26 mouse cellular contexts compared by ENCODE assay signal in the genomic region with DNA sequence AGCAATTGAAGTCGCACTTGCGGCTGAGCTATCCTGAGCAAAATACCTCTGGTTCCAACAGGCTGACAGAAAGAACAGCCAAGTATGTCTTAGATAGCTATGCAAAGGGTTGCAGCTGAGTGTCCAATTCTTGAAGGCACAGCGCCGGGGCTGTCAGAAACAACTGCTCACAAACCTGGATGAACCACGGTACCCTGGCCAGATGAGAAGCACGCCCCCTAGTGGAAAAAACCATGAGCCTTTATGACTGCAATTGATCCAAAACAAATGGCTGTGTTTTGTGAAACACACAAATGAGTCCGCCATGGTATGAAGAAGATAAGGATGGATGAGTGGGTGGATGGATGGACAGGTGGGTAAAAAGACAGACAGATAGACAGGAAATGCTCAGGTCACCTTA. TPM values are rescaled to one million over a fixed set of nuclear protein-coding genes. Genes with fewer than 3 reads are reported as not detected.
DNase-seq lines count a peak whose midpoint lies in the region; ATAC-seq and TF ChIP-seq lines count a peak whose summit lies in the region.
"Had no signal": no experiment of that assay in that cellular context is flagged by ENCODE, and none has a peak within 500 bp of the region (broad histone marks: within the 10 kb centered on the region; RNA-seq: fewer than 3 reads in every experiment).

No protein-coding gene starts in this region.

- H3K4me1 ChIP-seq in intestine, postnatal 0 days (replicated peaks; ENCODE audit: control insufficient read depth, insufficient read depth, low read length), result no peaks in the 10 kb centered on the region
- H3K4me1 ChIP-seq in intestine, embryonic 15.5 days (replicated peaks), result peaks cover under 1% of the 10 kb centered on the region; the same call in 1 of the 2 replicates
- H3K4me1 ChIP-seq in midbrain, postnatal 0 days (ENCODE audit: insufficient read depth, low read length), result no peaks in the 10 kb centered on the region
- peaks cover 13% of the 10 kb centered on the region for H3K4me1 ChIP-seq in midbrain, embryonic 11.5 days (ENCODE audit: control insufficient read depth, insufficient read depth, low read length)
- H3K4me1 ChIP-seq: stomach, embryonic 15.5 days had no signal

- no peak overlapping the region for H3K4me3 ChIP-seq in intestine, postnatal 0 days (ENCODE audit: low read depth, low read length)
- H3K4me3 ChIP-seq in intestine, embryonic 15.5 days (replicated peaks), result no peak overlapping the region
- no peak overlapping the region for H3K4me3 ChIP-seq in midbrain, postnatal 0 days (ENCODE audit: low read depth, low read length)
- no peak overlapping the region for H3K4me3 ChIP-seq in midbrain, embryonic 11.5 days (ENCODE audit: low read depth, low read length)
- H3K4me3 ChIP-seq: forebrain, embryonic 15.5 days; gastrocnemius, adult 2 months; heart, embryonic 12.5 days; limb, embryonic 12.5 days; midbrain, embryonic 15.5 days; stomach, embryonic 15.5 days had no signal

- no peak overlapping the region for H3K27ac ChIP-seq in intestine, postnatal 0 days (ENCODE audit: low read depth, low read length)
- no peak overlapping the region for H3K27ac ChIP-seq in intestine, embryonic 15.5 days
- no peak overlapping the region for H3K27ac ChIP-seq in midbrain, postnatal 0 days (ENCODE audit: low read depth, low read length)
- no peak overlapping the region for H3K27ac ChIP-seq in midbrain, embryonic 11.5 days (ENCODE audit: low read depth, low read length)
- H3K27ac ChIP-seq: forebrain, embryonic 15.5 days; gastrocnemius, adult 2 months; hindbrain, embryonic 14.5 days; limb, embryonic 12.5 days; midbrain, embryonic 15.5 days; stomach, embryonic 15.5 days had no signal

- H3K9me3 ChIP-seq in intestine, postnatal 0 days (ENCODE audit: control insufficient read depth), result no peaks in the 10 kb centered on the region
- no peaks in the 10 kb centered on the region for H3K9me3 ChIP-seq in intestine, embryonic 15.5 days
- H3K9me3 ChIP-seq in midbrain, postnatal 0 days (ENCODE audit: low read length), result no peaks in the 10 kb centered on the region
- no peaks in the 10 kb centered on the region for H3K9me3 ChIP-seq in midbrain, embryonic 11.5 days (ENCODE audit: control insufficient read depth, low read length)
- H3K9me3 ChIP-seq: forebrain, embryonic 15.5 days; heart, embryonic 12.5 days; limb, embryonic 12.5 days; midbrain, embryonic 15.5 days; stomach, embryonic 15.5 days had no signal

- ATAC-seq in intestine, postnatal 0 days, result no peak
- ATAC-seq in intestine, embryonic 15.5 days, result no peak
- no peak for ATAC-seq in midbrain, postnatal 0 days (ENCODE audit: low FRiP score)
- no peak for ATAC-seq in midbrain, embryonic 11.5 days (ENCODE audit: low FRiP score)
- ATAC-seq: forebrain, embryonic 15.5 days; inflammation-experienced regulatory T-cells, adult 6 months; midbrain, embryonic 15.5 days had no signal

- DNase-seq in adrenal gland, postnatal 10 days, result peak; percentile 35
- DNase-seq in adrenal gland, adult 18-20 months (ENCODE audit: low spot score in 2 of 2), result no peak
- no peak for DNase-seq in midbrain, postnatal 0 days (ENCODE audit: low spot score)
- DNase-seq in midbrain, embryonic 11.5 days (ENCODE audit: low spot score, missing footprints), result no peak
- no peak for DNase-seq in lung, postnatal 14 days
- DNase-seq in adipocyte (ENCODE audit: low spot score), result no peak
- DNase-seq: cerebellum, adult 8-10 months; cerebellum, postnatal 25 days; gastrocnemius, adult 2 months; gastrocnemius, postnatal 36 days; heart, adult 18-20 months; heart, postnatal 4 days; kidney, adult 2 months; lung, adult 2 months; lung, postnatal 10 days; right cerebral cortex, postnatal 25 days had no signal

- H3K4me2 ChIP-seq in intestine, postnatal 0 days (replicated peaks; ENCODE audit: low read depth), result no peak overlapping the region
- no peak overlapping the region for H3K4me2 ChIP-seq in intestine, embryonic 15.5 days (replicated peaks)
- H3K4me2 ChIP-seq in midbrain, postnatal 0 days (ENCODE audit: low read depth, low read length, poor library complexity, severe bottlenecking), result no peak overlapping the region
- H3K4me2 ChIP-seq in midbrain, embryonic 11.5 days, result no peak overlapping the region
- H3K4me2 ChIP-seq: forebrain, embryonic 15.5 days; heart, embryonic 12.5 days; hindbrain, embryonic 14.5 days; limb, embryonic 12.5 days; midbrain, embryonic 15.5 days; stomach, embryonic 15.5 days had no signal

- no peaks in the 10 kb centered on the region for H3K27me3 ChIP-seq in intestine, postnatal 0 days (replicated peaks; ENCODE audit: control insufficient read depth, insufficient read depth, low read length)
- no peaks in the 10 kb centered on the region for H3K27me3 ChIP-seq in intestine, embryonic 15.5 days (replicated peaks)
- H3K27me3 ChIP-seq in midbrain, postnatal 0 days (ENCODE audit: insufficient read depth, low read length), result no peaks in the 10 kb centered on the region
- no peaks in the 10 kb centered on the region for H3K27me3 ChIP-seq in midbrain, embryonic 11.5 days (ENCODE audit: control insufficient read depth, insufficient read depth, low read length)
- H3K27me3 ChIP-seq: forebrain, embryonic 15.5 days; heart, embryonic 12.5 days; limb, embryonic 12.5 days; midbrain, embryonic 15.5 days; stomach, embryonic 15.5 days had no signal

- H3K9ac ChIP-seq in intestine, postnatal 0 days (ENCODE audit: low read depth, low read length), result no peak overlapping the region
- H3K9ac ChIP-seq in intestine, embryonic 15.5 days, result no peak overlapping the region
- H3K9ac ChIP-seq in midbrain, postnatal 0 days (replicated peaks; ENCODE audit: low read length, poor library complexity, severe bottlenecking), result no peak overlapping the region
- no peak overlapping the region for H3K9ac ChIP-seq in midbrain, embryonic 11.5 days (ENCODE audit: low read length)
- H3K9ac ChIP-seq: forebrain, embryonic 15.5 days; heart, embryonic 12.5 days; hindbrain, embryonic 14.5 days; limb, embryonic 12.5 days; midbrain, embryonic 15.5 days; stomach, embryonic 15.5 days had no signal

- 74% methylated on average over 7 of the region's 7 CpGs for WGBS in intestine, postnatal 0 days
- 79% methylated on average over 7 of the region's 7 CpGs for WGBS in intestine, embryonic 15.5 days
- 71% methylated on average over 7 of the region's 7 CpGs for WGBS in midbrain, postnatal 0 days
- WGBS in midbrain, embryonic 11.5 days, result 77% methylated on average over 7 of the region's 7 CpGs

- TF ChIP-seq CTCF in intestine, postnatal 0 days (IDR thresholded peaks at IDR 0.05; ENCODE audit: low read depth), result peak; percentile 31
- TF ChIP-seq CTCF in midbrain, postnatal 0 days (IDR thresholded peaks at IDR 0.05), result peak; percentile 35; the same call in 1 of the 2 replicates

- H3K36me3 ChIP-seq in intestine, postnatal 0 days (ENCODE audit: control insufficient read depth, insufficient read depth), result no peaks in the 10 kb centered on the region
- H3K36me3 ChIP-seq in intestine, embryonic 15.5 days, result no peaks in the 10 kb centered on the region
- H3K36me3 ChIP-seq in midbrain, postnatal 0 days (ENCODE audit: insufficient read depth, low read length), result no peaks in the 10 kb centered on the region
- no peaks in the 10 kb centered on the region; the same call in 1 of the 2 replicates for H3K36me3 ChIP-seq in midbrain, embryonic 11.5 days (ENCODE audit: control insufficient read depth, insufficient read depth, low read length)
- H3K36me3 ChIP-seq: forebrain, embryonic 15.5 days; heart, embryonic 12.5 days; limb, embryonic 12.5 days; midbrain, embryonic 15.5 days; stomach, embryonic 15.5 days had no signal

RNA-seq across cellular contexts. Expression of a gene that starts 15.9 kb away (rescaled TPM):
- total RNA-seq in adrenal gland, postnatal 10 days (2021), result 10 to 100 TPM; 11.7 to 13.5 TPM
- 10 to 100 TPM; 11.9 to 15.1 TPM for total RNA-seq in adrenal gland, adult 18-20 months (2021)
- polyA plus RNA-seq in intestine, postnatal 0 days (2015; fragmentation: Nextera tagmentation; extraction: Ambion mirVana), result 0.66 and 1.1 TPM in 2 replicates
- polyA plus RNA-seq in intestine, embryonic 15.5 days (2015; fragmentation: Nextera tagmentation; extraction: Ambion mirVana), result 2.8 and 3.0 TPM in 2 replicates
- 19.0 and 22.1 TPM in 2 replicates for total RNA-seq in midbrain, postnatal 0 days (2014; rRNA removed)
- polyA plus RNA-seq in midbrain, postnatal 0 days (2015; fragmentation: Nextera tagmentation; extraction: Ambion mirVana), result 3.8 and 3.9 TPM in 2 replicates
- 21.3 and 23.7 TPM in 2 replicates for polyA plus RNA-seq in midbrain, embryonic 11.5 days (2014; fragmentation: Nextera tagmentation; extraction: Ambion mirVana)
- total RNA-seq: neutrophil, adult 5-6 weeks had no signal
- polyA plus RNA-seq: inflammation-experienced regulatory T-cells, adult 6 months had no signal
